Mouse (Mus musculus) left cerebral cortex, adult 18-20 months (tissue): ENCODE data around the gene Mrps5. TPM values are rescaled to one million over a fixed set of nuclear protein-coding genes. Genes with fewer than 3 reads are reported as not detected.
"Not testable (repeated sequence)": the region's sequence is repeated elsewhere in the genome, so short reads cannot be mapped to it uniquely, and the experiment has no call there.

Experiments
- DNase-seq, 2 experiments: peaks; one replicate each; pipeline ENCODE4 v3.0.0; 2021 to 2022; ENCODE audit warnings: low spot score in 2 of 2, mixed read lengths in 1 of 2
- long read RNA-seq, 2 experiments: library from polyadenylated mRNA; stranded (forward); transcript quantifications; one replicate each; pipeline ENCODE4 v2.0.0; 2021
- total RNA-seq, 2 experiments: library from RNA; stranded (reverse); gene quantifications; 2 replicates each; pipeline ENCODE4 v1.2.3; 2021

Mrps5 gene
- total RNA-seq = 10 to 100 TPM; 83.1 to 91.3 TPM
- long read RNA-seq, experiment 1, full-length matches to known transcripts = 81 of 96 reads
- long read RNA-seq, experiment 1, partial matches to known transcripts = 3 of 96 reads
- long read RNA-seq, experiment 1, other reads (novel, unspliced or antisense) = 12 of 96 reads
- long read RNA-seq, experiment 2, full-length matches to known transcripts = 64 of 88 reads
- long read RNA-seq, experiment 2, partial matches to known transcripts = 3 of 88 reads
- long read RNA-seq, experiment 2, other reads (novel, unspliced or antisense) = 21 of 88 reads

DNA sequence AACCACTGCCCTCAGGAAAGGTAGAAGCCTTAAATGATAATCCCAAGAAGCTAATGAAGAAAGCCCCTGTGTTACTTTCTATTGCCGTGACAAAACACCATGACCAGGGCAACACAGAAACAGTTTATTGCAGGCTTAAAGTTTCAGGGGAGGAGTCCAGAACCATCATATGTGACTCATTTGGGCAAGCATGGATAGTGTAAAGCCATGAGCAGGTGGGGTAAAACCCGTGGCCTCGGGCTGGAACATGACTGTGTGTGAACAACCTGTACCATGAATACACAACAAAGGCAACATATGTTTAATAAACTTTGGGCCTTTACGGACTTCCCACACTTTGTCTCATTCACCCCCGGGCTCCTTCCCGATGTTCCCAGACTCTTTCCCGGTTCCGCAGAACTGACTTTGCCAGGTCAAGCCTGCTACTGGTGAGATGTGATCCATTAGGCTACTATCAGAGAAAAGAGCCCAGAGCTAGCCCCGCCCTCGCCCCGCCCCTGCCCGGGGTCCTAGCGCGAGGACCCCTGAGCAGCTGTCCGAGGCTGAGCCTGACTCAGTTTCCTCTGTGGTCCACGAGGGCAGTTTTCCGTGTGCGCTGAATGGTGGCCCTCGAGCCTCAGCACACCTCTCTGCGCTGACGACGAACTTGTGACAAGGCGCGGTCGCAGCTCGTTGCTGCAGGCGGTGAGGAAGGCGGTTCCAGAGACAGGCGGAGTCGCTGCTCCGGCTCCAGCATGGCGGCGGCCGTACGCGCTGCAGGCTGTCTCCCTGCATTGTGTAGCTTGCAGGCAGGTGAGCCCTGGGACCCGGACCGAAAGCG is at the start of gene Mrps5, which contains the start of gene Zfp661:
Mrps5 (plus strand) TSS at position 529 of the 820 bp plus-strand sequence.
Zfp661 (minus strand) TSS at position 401 of the 820 bp plus-strand sequence.
- peak; percentile 78 to 82 for DNase-seq

- DNase-seq = peak; percentile 62 to 77
Observed at GRCm38 (mm10) chr2:127537548-127537947, 49.5 kb upstream of the Mrps5 start.

DNA sequence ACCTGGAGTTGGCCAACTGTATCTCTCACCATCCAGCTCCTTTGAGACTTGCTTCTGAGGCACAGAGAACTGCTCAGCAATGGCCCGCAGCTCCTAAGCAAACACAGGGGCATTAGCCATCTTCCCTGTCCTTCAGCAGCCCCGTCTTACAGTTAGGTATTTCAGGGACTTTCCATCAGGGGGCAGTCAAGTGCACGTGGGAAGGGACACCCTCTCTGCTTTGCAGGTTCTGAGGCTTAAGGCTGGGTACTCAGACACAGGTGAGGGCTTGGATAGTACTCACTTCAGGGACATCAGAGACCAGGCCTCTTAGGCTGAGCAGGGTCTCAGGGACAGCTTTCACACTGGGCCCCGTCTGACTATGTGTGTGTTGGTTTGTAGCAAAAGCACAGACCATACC is 47.5 kb upstream of the Mrps5 start:
- peak in 1 of 2 experiments; percentile 54 for DNase-seq

DNA sequence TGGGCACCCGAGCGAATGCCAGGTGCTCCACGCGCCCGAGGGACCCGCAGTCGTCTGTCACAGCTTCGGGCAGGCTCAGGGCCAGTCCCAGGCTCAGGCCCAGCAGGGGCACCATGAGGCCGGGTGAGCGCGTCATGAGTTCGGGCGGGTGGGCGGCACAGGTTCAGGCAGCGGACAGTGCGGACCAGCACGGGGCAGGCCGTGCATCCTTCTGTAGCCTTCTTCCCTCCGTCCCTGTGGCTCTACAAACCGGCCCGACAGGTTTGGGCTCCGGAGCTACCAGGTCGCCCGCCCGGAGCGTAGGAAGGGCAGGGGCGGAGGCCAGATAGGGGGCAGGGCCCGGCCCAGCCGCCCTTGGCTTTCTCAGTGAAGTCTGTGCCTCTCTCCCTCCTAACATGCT is 45.8 kb upstream of the Mrps5 start, which contains the start of gene Prom2:
Prom2 (minus strand) TSS at position 283 of the 400 bp plus-strand sequence.
- no peak for DNase-seq

- no peak for DNase-seq
Observed at GRCm38 (mm10) chr2:127541697-127542096, 45.3 kb upstream of the Mrps5 start.

- DNase-seq = no peak
Observed at GRCm38 (mm10) chr2:127548342-127549074, 38.5 kb upstream of the Mrps5 start.

GRCm38 (mm10) chr2:127549711-127550110 is 37.3 kb upstream of the Mrps5 start:
- no peak for DNase-seq

- no peak for DNase-seq
Observed at GRCm38 (mm10) chr2:127550446-127550845, 36.6 kb upstream of the Mrps5 start.

GRCm38 (mm10) chr2:127551078-127551477 is 35.9 kb upstream of the Mrps5 start:
- peak; percentile 47 to 64 for DNase-seq

- peak; percentile 92 to 96 for DNase-seq
Observed at GRCm38 (mm10) chr2:127559070-127559966, 27.7 kb upstream of the Mrps5 start.

GRCm38 (mm10) chr2:127573322-127573721 is 13.7 kb upstream of the Mrps5 start:
- no peak for DNase-seq

GRCm38 (mm10) chr2:127584436-127584858 is 2.6 kb upstream of the Mrps5 start:
- peak; percentile 93 to 96 for DNase-seq

DNA sequence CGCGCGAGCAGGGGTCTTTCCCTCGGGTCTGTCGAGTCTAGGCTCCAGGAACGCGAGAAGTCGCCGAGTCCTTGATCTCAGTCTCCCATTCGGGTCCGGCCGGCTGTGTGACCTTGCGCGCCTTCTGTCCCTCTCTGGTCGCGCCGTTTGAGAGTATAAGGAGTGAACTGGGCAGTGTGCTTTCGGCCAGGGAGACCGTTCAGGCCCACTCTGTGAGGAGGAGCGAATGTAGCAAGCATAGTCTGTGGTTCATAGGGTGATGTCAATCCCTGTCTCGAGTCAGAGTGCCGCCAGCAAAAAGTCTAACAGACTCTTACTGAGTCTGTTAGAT is 457 bp downstream of the Mrps5 start:
- DNase-seq = no peak

GRCm38 (mm10) chr2:127588897-127589296 is 1.9 kb downstream of the Mrps5 start:
- no peak for DNase-seq

- no peak for DNase-seq
Observed at GRCm38 (mm10) chr2:127590204-127590603, 3.2 kb downstream of the Mrps5 start.

DNA sequence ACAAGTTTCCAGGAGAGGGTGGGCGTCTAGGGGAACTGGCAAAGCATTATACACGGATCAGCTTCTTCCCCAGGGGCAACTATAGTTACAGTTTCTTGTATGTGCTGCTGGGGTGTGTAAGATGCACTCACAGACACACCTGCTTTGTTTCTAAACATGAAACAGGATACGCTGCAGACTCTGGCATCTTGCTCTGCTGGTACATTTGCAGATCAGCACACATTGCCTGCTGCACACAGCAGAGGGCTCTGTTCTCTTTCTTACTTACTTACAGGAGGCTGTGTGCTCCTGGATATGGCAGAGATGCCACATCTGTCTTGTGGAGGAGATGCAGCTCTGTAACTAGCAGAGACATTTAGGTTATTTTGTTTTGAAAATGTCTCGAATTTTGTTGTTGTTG is 3.8 kb downstream of the Mrps5 start:
- no peak for DNase-seq

GRCm38 (mm10) chr2:127603383-127603782 is 16.4 kb downstream of the Mrps5 start:
- not testable (repeated sequence) for DNase-seq

DNA sequence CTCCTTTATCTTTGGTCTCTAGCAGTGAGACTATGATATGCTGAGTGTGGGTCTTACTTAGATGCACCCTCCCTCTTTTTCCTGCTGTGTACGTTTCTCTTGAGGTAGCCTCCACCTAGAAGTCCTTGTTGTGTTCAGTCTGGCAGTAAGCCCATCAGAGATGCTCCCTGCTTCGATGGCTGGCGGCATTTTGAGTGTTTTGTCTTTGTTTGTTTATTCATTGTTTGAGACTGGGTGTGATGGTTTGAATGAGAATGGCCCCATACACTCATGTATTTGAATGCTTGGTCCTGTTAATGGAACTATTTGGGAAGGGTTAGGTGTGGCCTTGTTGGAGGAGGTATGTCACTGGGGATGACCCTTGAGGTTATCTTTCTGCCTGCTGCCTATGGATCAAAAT is 18.2 kb downstream of the Mrps5 start:
- no peak for DNase-seq

- DNase-seq = no peak
Observed at GRCm38 (mm10) chr2:127608234-127608633, 21.2 kb downstream of the Mrps5 start.

GRCm38 (mm10) chr2:127608986-127609385 is 22.0 kb downstream of the Mrps5 start:
- no peak for DNase-seq

GRCm38 (mm10) chr2:127611386-127611785 is 24.4 kb downstream of the Mrps5 start:
- DNase-seq = no peak
